Mouse (Mus musculus): ENCODE results near the gene Rps6ka2.
A peak's percentile ranks its signal among the peaks of the same experiment; 100 is the strongest.

Rps6ka2 gene

GRCm38 (mm10) chr17:7219044-7219718 lies 49.3 kb downstream of the Rps6ka2 start:
- no peak for DNase-seq (ENCODE audit: extremely low spot score)

- DNase-seq (ENCODE audit: extremely low spot score) = no peak
Measured at GRCm38 (mm10) chr17:7221310-7221709, 51.4 kb downstream of the Rps6ka2 start.

- no peak for DNase-seq (ENCODE audit: extremely low spot score)
Measured at GRCm38 (mm10) chr17:7222198-7222597, 52.3 kb downstream of the Rps6ka2 start.

GRCm38 (mm10) chr17:7228545-7228944 lies 58.6 kb downstream of the Rps6ka2 start:
- DNase-seq (ENCODE audit: extremely low spot score) = no peak

- no peak for DNase-seq (ENCODE audit: extremely low spot score)
Measured at GRCm38 (mm10) chr17:7231312-7231711, 61.4 kb downstream of the Rps6ka2 start.

GRCm38 (mm10) chr17:7231790-7232189 lies 61.9 kb downstream of the Rps6ka2 start:
- no peak for DNase-seq (ENCODE audit: extremely low spot score)

GRCm38 (mm10) chr17:7232400-7232799 lies 62.5 kb downstream of the Rps6ka2 start:
- DNase-seq (ENCODE audit: extremely low spot score) = no peak

- no peak for DNase-seq (ENCODE audit: extremely low spot score)
Measured at GRCm38 (mm10) chr17:7233197-7233596, 63.3 kb downstream of the Rps6ka2 start.

GRCm38 (mm10) chr17:7237706-7238105 lies 67.8 kb downstream of the Rps6ka2 start:
- no peak for DNase-seq (ENCODE audit: extremely low spot score)

- DNase-seq (ENCODE audit: extremely low spot score) = no peak
Measured at GRCm38 (mm10) chr17:7238766-7239165, 68.9 kb downstream of the Rps6ka2 start.

GRCm38 (mm10) chr17:7240526-7240925 lies 70.6 kb downstream of the Rps6ka2 start:
- DNase-seq (ENCODE audit: extremely low spot score) = no peak

- DNase-seq (ENCODE audit: extremely low spot score) = no peak
Measured at GRCm38 (mm10) chr17:7245078-7245477, 75.2 kb downstream of the Rps6ka2 start.

GRCm38 (mm10) chr17:7246893-7247556 lies 77.1 kb downstream of the Rps6ka2 start:
- no peak for DNase-seq (ENCODE audit: extremely low spot score)

GRCm38 (mm10) chr17:7250373-7250772 lies 80.5 kb downstream of the Rps6ka2 start:
- no peak for DNase-seq (ENCODE audit: extremely low spot score)

GRCm38 (mm10) chr17:7257208-7257607 lies 87.3 kb downstream of the Rps6ka2 start:
- no peak for DNase-seq (ENCODE audit: extremely low spot score)

- no peak for DNase-seq (ENCODE audit: extremely low spot score)
Measured at GRCm38 (mm10) chr17:7258748-7259359, 88.9 kb downstream of the Rps6ka2 start.

- DNase-seq (ENCODE audit: extremely low spot score) = peak; percentile 43
Measured at GRCm38 (mm10) chr17:7260360-7260759, 90.4 kb downstream of the Rps6ka2 start.

- peak; percentile 60 for DNase-seq (ENCODE audit: extremely low spot score)
Measured at GRCm38 (mm10) chr17:7262056-7262455, 92.1 kb downstream of the Rps6ka2 start.

GRCm38 (mm10) chr17:7262620-7263019 lies 92.7 kb downstream of the Rps6ka2 start:
- DNase-seq (ENCODE audit: extremely low spot score) = no peak

- no peak for DNase-seq (ENCODE audit: extremely low spot score)
Measured at GRCm38 (mm10) chr17:7264610-7265009, 94.7 kb downstream of the Rps6ka2 start.

- DNase-seq (ENCODE audit: extremely low spot score) = no peak
Measured at GRCm38 (mm10) chr17:7265291-7265690, 95.4 kb downstream of the Rps6ka2 start.

- no peak for DNase-seq (ENCODE audit: extremely low spot score)
Measured at GRCm38 (mm10) chr17:7265705-7266368, 95.9 kb downstream of the Rps6ka2 start.
